In genomic region chr4:32238366-32238854, GRCm38 (mm10) we compare ENCODE assay signal across 7 mouse cellular contexts. TPM values are rescaled to one million over a fixed set of nuclear protein-coding genes. Genes with fewer than 3 reads are reported as not detected.
A peak's percentile ranks its signal among the peaks of the same experiment; 100 is the strongest.
DNase-seq lines count a peak whose midpoint lies in the region; ATAC-seq lines count a peak whose summit lies in the region.

Gene Bach2 (plus strand): TSS chr4:32238804.

- intact Hi-C loops in left cerebral cortex, postnatal 4 days (cut with DNase I), result loop anchor here (2.0 to 5.0 kb wide), 3 partner anchors 86 to 334 kb away; no protein-coding TSS in a partner anchor

- H3K9ac ChIP-seq in midbrain, embryonic 12.5 days (replicated peaks), result peak within 1 kb of the TSS; percentile 96

- peaks cover 43% of the 10 kb centered on the region for H3K4me1 ChIP-seq in midbrain, embryonic 12.5 days

- H3K9me3 ChIP-seq in midbrain, embryonic 12.5 days, result no peaks in the 10 kb centered on the region

- H3K4me3 ChIP-seq in midbrain, embryonic 12.5 days, result peak within 1 kb of the TSS; percentile 98

- ATAC-seq in granulocyte monocyte progenitor cell, adult 5-6 weeks (replicated peaks; ENCODE audit: poor library complexity, severe bottlenecking), result peak; percentile 84
- ATAC-seq in midbrain, embryonic 12.5 days (ENCODE audit: low FRiP score, low read depth), result peak; percentile 90

- H3K36me3 ChIP-seq in midbrain, embryonic 12.5 days, result no peaks in the 10 kb centered on the region

- DNase-seq in adrenal gland, adult 18-20 months (ENCODE audit: low spot score in 2 of 2), result peak; percentile 84 to 86
- peak; percentile 96 for DNase-seq in embryo, embryonic 10.5 days (ENCODE audit: low spot score)
- peak; percentile 80 for DNase-seq in kidney, adult 11 months
- DNase-seq in left cerebral cortex, postnatal 4 days, result peak; percentile 95
- DNase-seq in spleen, adult 12 weeks (ENCODE audit: low spot score), result peak; percentile 73

- peaks cover 30% of the 10 kb centered on the region; the same call in 1 of the 2 replicates for H3K27me3 ChIP-seq in midbrain, embryonic 12.5 days

- peak within 1 kb of the TSS; percentile 97 for H3K27ac ChIP-seq in midbrain, embryonic 12.5 days (replicated peaks)

- peak within 1 kb of the TSS; percentile 86 for H3K4me2 ChIP-seq in midbrain, embryonic 12.5 days (replicated peaks)

- under 1% methylated on average over 45 of the region's 69 CpGs for WGBS in midbrain, embryonic 12.5 days

RNA-seq across cellular contexts. Expression of gene Bach2, which starts in this region (rescaled TPM):
- 1 to 10 TPM; 1.9 to 2.8 TPM for total RNA-seq in adrenal gland, adult 18-20 months (2021)
- total RNA-seq in granulocyte monocyte progenitor cell, adult 5-6 weeks (2014; fragmentation: Nextera tagmentation), result 0.67 and 4.9 TPM in 2 replicates
- under 0.01 and 0.17 TPM in 2 replicates for total RNA-seq in granulocyte monocyte progenitor cell, adult 5-6 weeks (2017)
- 100 to 1,000 TPM in 1 of 2 experiments, 10 to 100 TPM in 1; 92.7 to 105 TPM for total RNA-seq in left cerebral cortex, postnatal 4 days (2021)
- 17.8 and 18.8 TPM in 2 replicates for polyA plus RNA-seq in midbrain, embryonic 12.5 days (2016; fragmentation: Nextera tagmentation; extraction: Ambion mirVana)

Comparison
In these comparisons a context has a peak if more than half of its experiments do, and no peak if none do; other contexts are left out.
1. Peak in every context shown above with its lines: DNase-seq, ATAC-seq, H3K4me3 ChIP-seq and H3K27ac ChIP-seq.
2. RNA of gene Bach2 (total RNA-seq): 92.7 to 105 TPM in left cerebral cortex, postnatal 4 days; 1.9 to 2.8 TPM in adrenal gland, adult 18-20 months and under 0.01 to 4.9 TPM in granulocyte monocyte progenitor cell, adult 5-6 weeks; every median in the first group is over 10 times any median in the second.